Mouse (Mus musculus) testis, adult 2 months (tissue): ENCODE data around the gene Serinc5.

Experiments
- CTCF ChIP-seq: fragments of 200-500 bp; IDR thresholded peaks from 2 replicates; pipeline ENCODE4 v1.5.1; 2012; ENCODE audit warnings: low read depth, mild to moderate bottlenecking, inconsistent platforms, low read length, moderate library complexity; ENCODE audit not compliant: control insufficient read depth, insufficient read depth, insufficient replicate concordance
- POLR2A ChIP-seq: fragments of 200-500 bp; IDR thresholded peaks from 2 replicates; pipeline ENCODE4 v1.6.1; 2012; ENCODE audit warnings: low read depth, mild to moderate bottlenecking, inconsistent platforms, low read length, moderate library complexity; ENCODE audit not compliant: control insufficient read depth

GRCm38 (mm10) chr13:92693866-92694550, 83.1 kb downstream of the Serinc5 start:
- TF ChIP-seq CTCF = no peak
- TF ChIP-seq POLR2A = no peak
